Mouse (Mus musculus): ENCODE results near the gene Lcmt1. TPM values are rescaled to one million over a fixed set of nuclear protein-coding genes. Genes with fewer than 3 reads are reported as not detected.
A peak's percentile ranks its signal among the peaks of the same experiment; 100 is the strongest.

The Lcmt1 gene
- polyA plus RNA-seq, 1 experiment from 2014 or later = 38.5 TPM

DNA sequence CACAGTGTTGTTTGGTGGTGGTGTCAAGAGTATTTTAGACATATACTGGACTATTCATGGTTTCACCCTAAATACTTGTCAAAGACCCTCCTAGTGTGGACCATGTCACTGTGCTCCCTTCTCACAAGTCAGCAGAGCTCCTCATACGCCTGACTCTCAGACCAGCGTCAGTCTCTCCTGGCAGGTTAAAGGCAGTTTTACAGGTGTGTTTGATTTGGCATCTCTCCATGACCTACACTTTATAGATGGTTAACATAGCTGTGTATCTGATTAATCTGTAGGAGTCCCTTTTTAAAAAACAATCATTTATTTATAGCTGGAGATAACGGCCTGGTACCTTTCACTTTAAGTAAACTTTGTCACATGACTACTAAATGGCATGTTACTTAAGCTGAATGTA lies 52.4 kb downstream of the Lcmt1 start:
- Histone ChIP-seq H3K9me3 (replicated peaks; ENCODE audit: control insufficient read depth, low read length) (no peaks in the 10 kb centered on the region), H3K27ac (ENCODE audit: low read length) (no peak overlapping the region), H3K9ac (ENCODE audit: low read length) (no peak overlapping the region), H3K4me1 (ENCODE audit: control insufficient read depth, insufficient read depth, low read length) (0 out of 2 replicates have a peak, but pooled peaks cover 4% of the 10 kb centered on the region), H3K4me2 (ENCODE audit: low read depth, low read length) (no peak overlapping the region), H3K36me3 (ENCODE audit: control insufficient read depth, insufficient read depth) (peaks cover 8% of the 10 kb centered on the region; the same call in 1 of the 2 replicates), H3K27me3 (ENCODE audit: control insufficient read depth, insufficient read depth, low read length) (no peaks in the 10 kb centered on the region), H3K4me3 (ENCODE audit: low read length) (no peak overlapping the region)
- no peak for ATAC-seq (replicated peaks; ENCODE audit: extremely low read depth, insufficient read depth, low FRiP score)
- 84% methylated on average over 3 of the region's 3 CpGs for WGBS

DNA sequence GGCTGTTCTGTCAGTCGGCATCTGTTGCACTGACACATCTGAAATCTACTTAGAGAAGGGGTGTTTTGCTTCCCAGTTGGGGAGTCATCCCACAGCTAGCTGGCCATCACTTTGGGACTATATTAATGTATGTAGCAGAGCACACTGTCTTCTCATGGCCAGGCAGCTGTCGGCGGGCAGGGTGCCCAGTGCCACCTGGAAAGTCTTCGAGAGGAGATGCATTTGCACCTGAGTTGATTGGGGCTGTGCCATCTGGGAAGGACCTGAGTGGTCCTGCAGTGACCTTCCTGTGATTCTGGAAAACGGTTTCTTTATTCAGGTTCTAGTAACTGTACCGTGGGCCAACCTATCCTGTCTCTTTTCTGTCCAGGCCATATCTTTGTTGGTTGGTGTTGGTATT lies 54.7 kb downstream of the Lcmt1 start:
- Histone ChIP-seq H3K27me3 (ENCODE audit: control insufficient read depth, insufficient read depth, low read length) (no peaks in the 10 kb centered on the region), H3K9ac (ENCODE audit: low read length) (no peak overlapping the region), H3K27ac (ENCODE audit: low read length) (no peak overlapping the region), H3K36me3 (ENCODE audit: control insufficient read depth, insufficient read depth) (peaks cover 8% of the 10 kb centered on the region; the same call in 1 of the 2 replicates), H3K4me2 (ENCODE audit: low read depth, low read length) (no peak overlapping the region), H3K4me3 (ENCODE audit: low read length) (no peak overlapping the region), H3K4me1 (ENCODE audit: control insufficient read depth, insufficient read depth, low read length) (0 out of 2 replicates have a peak, but pooled peaks cover 4% of the 10 kb centered on the region), H3K9me3 (replicated peaks; ENCODE audit: control insufficient read depth, low read length) (no peaks in the 10 kb centered on the region)
- ATAC-seq (replicated peaks; ENCODE audit: extremely low read depth, insufficient read depth, low FRiP score) = no peak
- 90% methylated on average over 6 of the region's 6 CpGs for WGBS

DNA sequence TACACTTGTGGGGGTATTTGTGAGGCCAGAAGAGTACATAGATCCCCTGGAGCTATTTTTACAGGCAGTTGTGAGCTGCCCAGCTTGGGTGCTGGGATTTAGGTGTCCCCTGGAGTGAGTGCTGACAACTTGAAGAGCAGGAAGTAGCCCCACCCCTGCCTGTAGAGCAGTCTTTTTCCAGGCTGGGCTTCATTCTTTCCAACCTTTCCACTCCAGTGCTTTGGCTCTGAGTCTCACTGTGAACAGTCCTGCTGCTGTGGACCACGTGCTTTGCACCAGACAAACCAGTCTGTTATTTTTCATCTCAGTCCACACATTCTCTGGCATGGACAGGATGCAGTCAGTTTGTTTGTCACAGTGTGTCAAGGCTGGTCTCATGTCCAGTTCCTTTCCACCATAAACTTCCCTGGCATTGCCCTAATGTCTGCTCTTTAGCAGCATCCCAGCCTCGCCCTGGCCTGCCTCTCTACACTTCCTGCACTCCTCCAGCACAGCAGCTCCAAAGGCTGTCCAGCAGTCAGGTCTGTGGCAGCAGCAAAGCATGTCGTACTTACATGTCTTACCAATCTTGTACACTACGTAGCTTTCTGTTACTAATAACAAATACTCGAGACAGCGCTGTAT lies 55.7 kb downstream of the Lcmt1 start:
- peaks cover 8% of the 10 kb centered on the region; the same call in 1 of the 2 replicates for H3K36me3 ChIP-seq (ENCODE audit: control insufficient read depth, insufficient read depth)

DNA sequence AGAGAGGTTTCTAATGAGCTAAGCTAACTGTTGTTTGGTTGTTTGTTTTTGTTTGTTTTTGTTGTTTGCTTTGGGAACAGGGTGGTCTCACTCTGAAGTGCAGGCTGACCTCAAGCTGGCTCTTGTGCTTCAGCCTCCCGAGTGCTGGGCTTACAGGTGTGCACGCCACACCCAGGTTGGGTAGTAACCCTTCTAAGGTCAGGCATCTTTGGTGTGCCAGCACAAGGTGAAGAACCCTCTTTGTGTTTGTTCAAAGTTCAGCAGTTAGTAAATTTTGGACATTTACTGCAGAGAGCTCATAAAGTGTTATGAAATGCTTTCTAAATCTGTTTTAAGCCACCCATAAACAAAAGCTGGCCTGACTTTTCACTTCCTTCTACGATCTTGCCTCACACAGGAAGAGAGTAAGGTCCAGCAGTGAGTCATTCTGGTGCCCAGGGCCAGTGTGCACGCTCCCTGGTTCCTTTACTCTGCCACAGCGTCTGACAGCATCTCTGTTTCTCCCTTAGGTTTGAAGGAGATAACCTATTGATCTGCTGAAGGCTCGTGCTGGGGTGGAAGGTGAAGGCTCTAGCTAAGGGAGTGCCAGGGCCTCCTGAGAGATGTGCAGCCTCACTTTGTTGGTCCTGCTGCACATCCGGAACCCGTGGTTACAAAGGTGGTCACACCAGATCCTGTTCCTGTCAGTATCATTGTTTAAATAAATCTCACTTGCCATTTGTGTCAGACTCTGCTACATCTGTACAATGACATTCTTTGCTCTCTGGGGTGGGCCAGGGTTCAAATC lies 60.2 kb downstream of the Lcmt1 start:
- Histone ChIP-seq H3K9ac (ENCODE audit: low read length) (no peak overlapping the region), H3K36me3 (ENCODE audit: control insufficient read depth, insufficient read depth) (peaks cover 4% of the 10 kb centered on the region; the same call in 1 of the 2 replicates), H3K4me2 (ENCODE audit: low read depth, low read length) (no peak overlapping the region), H3K4me3 (ENCODE audit: low read length) (no peak overlapping the region), H3K4me1 (ENCODE audit: control insufficient read depth, insufficient read depth, low read length) (0 out of 2 replicates have a peak, but pooled peaks cover 4% of the 10 kb centered on the region), H3K9me3 (replicated peaks; ENCODE audit: control insufficient read depth, low read length) (no peaks in the 10 kb centered on the region), H3K27ac (ENCODE audit: low read length) (no peak overlapping the region), H3K27me3 (ENCODE audit: control insufficient read depth, insufficient read depth, low read length) (no peaks in the 10 kb centered on the region)
- WGBS = 67% methylated on average over 8 of the region's 8 CpGs
- no peak for ATAC-seq (replicated peaks; ENCODE audit: extremely low read depth, insufficient read depth, low FRiP score)

More for the DNA sequence above, 55.7 kb downstream of the Lcmt1 start:
- Histone ChIP-seq H3K9me3 (replicated peaks; ENCODE audit: control insufficient read depth, low read length) (no peaks in the 10 kb centered on the region), H3K27me3 (ENCODE audit: control insufficient read depth, insufficient read depth, low read length) (no peaks in the 10 kb centered on the region), H3K4me2 (ENCODE audit: low read depth, low read length) (no peak overlapping the region), H3K27ac (ENCODE audit: low read length) (peak overlapping the region; percentile 49; the same call in 1 of the 2 replicates), H3K9ac (ENCODE audit: low read length) (no peak overlapping the region), H3K4me1 (ENCODE audit: control insufficient read depth, insufficient read depth, low read length) (0 out of 2 replicates have a peak, but pooled peaks cover 4% of the 10 kb centered on the region), H3K4me3 (ENCODE audit: low read length) (no peak overlapping the region)
- peak; percentile 77 for ATAC-seq (replicated peaks; ENCODE audit: extremely low read depth, insufficient read depth, low FRiP score)
- WGBS = 66% methylated on average over 6 of the region's 6 CpGs

DNA sequence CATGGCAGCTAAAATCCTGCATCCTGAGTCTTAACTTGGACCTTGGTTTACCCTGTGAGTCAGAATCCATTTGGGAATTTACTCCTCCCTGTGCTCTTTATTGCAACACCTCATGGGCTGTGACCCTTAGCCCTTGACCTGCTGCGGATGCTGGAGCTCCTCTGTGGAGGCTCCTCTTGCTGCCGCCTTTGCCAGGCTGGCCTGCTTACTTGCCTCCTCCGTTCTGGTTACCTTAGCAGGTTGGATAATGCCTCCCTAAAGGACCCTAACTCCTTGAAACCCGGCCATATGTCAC lies 60.8 kb downstream of the Lcmt1 start:
- 0 out of 2 replicates have a peak, but pooled peaks cover 4% of the 10 kb centered on the region for H3K4me1 ChIP-seq (ENCODE audit: control insufficient read depth, insufficient read depth, low read length)
- no peak for ATAC-seq (replicated peaks; ENCODE audit: extremely low read depth, insufficient read depth, low FRiP score)
- no peak overlapping the region for H3K9ac ChIP-seq (ENCODE audit: low read length)
- 75% methylated on average over 4 of the region's 4 CpGs for WGBS
- no peaks in the 10 kb centered on the region for H3K27me3 ChIP-seq (ENCODE audit: control insufficient read depth, insufficient read depth, low read length)
- no peaks in the 10 kb centered on the region for H3K9me3 ChIP-seq (replicated peaks; ENCODE audit: control insufficient read depth, low read length)
- H3K4me2 ChIP-seq (ENCODE audit: low read depth, low read length) = no peak overlapping the region
- no peak overlapping the region for H3K27ac ChIP-seq (ENCODE audit: low read length)
- H3K4me3 ChIP-seq (ENCODE audit: low read length) = no peak overlapping the region
- peaks cover 4% of the 10 kb centered on the region; the same call in 1 of the 2 replicates for H3K36me3 ChIP-seq (ENCODE audit: control insufficient read depth, insufficient read depth)

DNA sequence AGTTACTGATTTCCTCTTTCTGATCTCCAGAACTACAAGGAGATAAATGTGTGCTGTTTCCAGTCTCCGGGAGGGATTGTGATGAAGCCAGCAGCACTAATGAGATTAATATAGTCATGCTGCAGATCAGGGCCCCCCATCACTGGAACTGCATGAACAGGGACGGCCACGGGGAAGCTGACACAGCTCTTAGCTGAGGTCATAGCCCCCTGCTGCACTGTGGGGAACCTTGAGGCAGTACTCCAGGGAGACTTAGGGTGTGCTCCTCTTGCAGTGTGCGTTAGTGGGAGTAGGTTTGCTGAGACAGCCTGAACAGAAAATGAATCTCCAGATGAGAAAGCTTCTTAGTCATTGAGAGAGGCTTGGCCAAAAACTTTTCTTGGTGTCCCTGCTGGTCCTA lies 61.6 kb downstream of the Lcmt1 start:
- Histone ChIP-seq H3K4me1 (ENCODE audit: control insufficient read depth, insufficient read depth, low read length) (no peaks in the 10 kb centered on the region), H3K9me3 (replicated peaks; ENCODE audit: control insufficient read depth, low read length) (no peaks in the 10 kb centered on the region), H3K27me3 (ENCODE audit: control insufficient read depth, insufficient read depth, low read length) (no peaks in the 10 kb centered on the region), H3K27ac (ENCODE audit: low read length) (no peak overlapping the region), H3K36me3 (ENCODE audit: control insufficient read depth, insufficient read depth) (peaks cover 4% of the 10 kb centered on the region; the same call in 1 of the 2 replicates), H3K4me3 (ENCODE audit: low read length) (no peak overlapping the region), H3K9ac (ENCODE audit: low read length) (no peak overlapping the region), H3K4me2 (ENCODE audit: low read depth, low read length) (no peak overlapping the region)
- ATAC-seq (replicated peaks; ENCODE audit: extremely low read depth, insufficient read depth, low FRiP score) = no peak
- WGBS = 68% methylated on average over 4 of the region's 4 CpGs

DNA sequence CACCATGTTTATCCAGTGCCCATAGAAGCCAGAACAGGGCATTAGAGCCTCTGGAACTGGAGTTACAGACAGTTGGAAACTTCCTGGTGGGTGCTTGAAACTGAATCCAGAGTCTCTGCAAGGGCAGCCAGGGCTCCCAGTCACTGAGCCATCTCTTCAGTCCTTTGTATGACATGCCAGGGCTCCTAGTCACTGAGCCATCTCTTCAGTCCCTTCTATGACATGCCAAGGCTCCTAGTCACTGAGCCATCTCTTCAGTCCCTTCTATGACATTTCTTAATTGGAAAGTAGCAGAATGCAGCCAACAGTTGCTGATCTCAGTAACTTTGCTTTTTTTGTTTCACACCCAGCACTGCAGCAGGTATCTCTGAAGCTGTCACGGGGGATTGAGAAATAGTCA lies 72.5 kb downstream of the Lcmt1 start:
- no peak for ATAC-seq (replicated peaks; ENCODE audit: extremely low read depth, insufficient read depth, low FRiP score)

DNA sequence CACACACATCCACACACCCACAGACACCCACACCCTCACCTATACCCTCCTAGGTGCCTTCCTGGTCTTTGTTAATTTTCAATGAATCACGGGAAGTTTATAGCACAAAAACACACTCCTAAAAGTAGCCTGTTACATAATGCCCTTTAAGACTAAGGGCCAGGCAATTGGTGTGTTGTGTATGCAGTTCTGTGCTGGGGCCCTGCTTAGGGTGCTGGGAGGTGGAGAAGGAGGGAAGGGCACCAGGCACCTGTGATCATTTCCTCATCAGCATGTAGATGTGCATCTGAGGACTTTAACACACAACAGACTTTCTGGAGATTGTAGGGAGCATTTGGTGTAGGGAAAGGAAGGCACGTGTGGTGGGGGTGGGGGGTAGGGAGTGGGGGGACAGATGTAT lies 79.2 kb downstream of the Lcmt1 start:
- Histone ChIP-seq H3K36me3 (ENCODE audit: control insufficient read depth, insufficient read depth) (no peaks in the 10 kb centered on the region), H3K9ac (ENCODE audit: low read length) (no peak overlapping the region), H3K9me3 (replicated peaks; ENCODE audit: control insufficient read depth, low read length) (no peaks in the 10 kb centered on the region), H3K27ac (ENCODE audit: low read length) (no peak overlapping the region), H3K4me1 (ENCODE audit: control insufficient read depth, insufficient read depth, low read length) (no peaks in the 10 kb centered on the region), H3K4me2 (ENCODE audit: low read depth, low read length) (no peak overlapping the region), H3K4me3 (ENCODE audit: low read length) (no peak overlapping the region), H3K27me3 (ENCODE audit: control insufficient read depth, insufficient read depth, low read length) (no peaks in the 10 kb centered on the region)
- WGBS = 87% methylated on average over 2 of the region's 2 CpGs
- ATAC-seq (replicated peaks; ENCODE audit: extremely low read depth, insufficient read depth, low FRiP score) = no peak

More for the DNA sequence above, 72.5 kb downstream of the Lcmt1 start:
- H3K9me3 ChIP-seq (replicated peaks; ENCODE audit: control insufficient read depth, low read length) = peaks cover 2% of the 10 kb centered on the region; the same call in 1 of the 2 replicates
- no peaks in the 10 kb centered on the region for H3K36me3 ChIP-seq (ENCODE audit: control insufficient read depth, insufficient read depth)
- no peak overlapping the region for H3K27ac ChIP-seq (ENCODE audit: low read length)
- H3K9ac ChIP-seq (ENCODE audit: low read length) = no peak overlapping the region
- H3K4me1 ChIP-seq (ENCODE audit: control insufficient read depth, insufficient read depth, low read length) = no peaks in the 10 kb centered on the region
- no peaks in the 10 kb centered on the region for H3K27me3 ChIP-seq (ENCODE audit: control insufficient read depth, insufficient read depth, low read length)
- no peak overlapping the region for H3K4me2 ChIP-seq (ENCODE audit: low read depth, low read length)
- no peak overlapping the region for H3K4me3 ChIP-seq (ENCODE audit: low read length)
- 53% methylated on average over 1 of the region's 1 CpGs for WGBS

DNA sequence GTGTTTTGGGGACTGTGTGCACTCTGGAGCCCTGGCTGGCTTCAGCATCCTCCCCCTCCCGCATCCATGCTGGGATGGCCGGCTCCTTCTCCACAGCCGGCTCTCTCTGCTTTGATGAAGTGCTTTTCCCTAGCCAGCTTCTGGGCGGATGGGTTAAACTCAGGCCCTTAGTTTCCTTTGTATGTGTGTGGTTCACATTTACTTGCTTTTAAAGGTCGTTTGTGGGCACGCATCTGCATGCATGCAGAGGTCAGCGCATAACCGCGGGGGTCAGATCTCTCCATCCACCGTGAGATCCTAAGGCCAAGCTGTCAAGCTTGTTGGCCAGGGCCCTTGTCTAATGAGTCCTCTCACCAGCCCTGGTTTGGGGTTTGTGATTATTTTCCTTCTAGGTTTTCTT lies 80.1 kb downstream of the Lcmt1 start:
- ATAC-seq (replicated peaks; ENCODE audit: extremely low read depth, insufficient read depth, low FRiP score) = no peak

More for the DNA sequence above, 80.1 kb downstream of the Lcmt1 start:
- Histone ChIP-seq H3K4me3 (ENCODE audit: low read length) (no peak overlapping the region), H3K27me3 (ENCODE audit: control insufficient read depth, insufficient read depth, low read length) (no peaks in the 10 kb centered on the region), H3K9ac (ENCODE audit: low read length) (no peak overlapping the region), H3K4me2 (ENCODE audit: low read depth, low read length) (no peak overlapping the region), H3K4me1 (ENCODE audit: control insufficient read depth, insufficient read depth, low read length) (no peaks in the 10 kb centered on the region), H3K9me3 (replicated peaks; ENCODE audit: control insufficient read depth, low read length) (no peaks in the 10 kb centered on the region), H3K27ac (ENCODE audit: low read length) (no peak overlapping the region), H3K36me3 (ENCODE audit: control insufficient read depth, insufficient read depth) (no peaks in the 10 kb centered on the region)
- 73% methylated on average over 10 of the region's 10 CpGs for WGBS

Measured in heart, embryonic 16.5 days (tissue).